Mouse (Mus musculus) gastrocnemius, postnatal 36 days (tissue): ENCODE results near the gene Mrpl33. TPM values are rescaled to one million over a fixed set of nuclear protein-coding genes. Genes with fewer than 3 reads are reported as not detected.
"Not testable (repeated sequence)": the region's sequence is repeated elsewhere in the genome, so short reads cannot be mapped to it uniquely, and the experiment has no call there.

Experiments used
- DNase-seq, 2 experiments: peaks; one replicate each; pipeline ENCODE4 v3.0.0; 2022
- intact Hi-C: fragments of 180-260 bp; cut with DNase I; formaldehyde crosslinking; loops from one replicate; pipeline ENCODE4 v1.15.1; 2025
- long read RNA-seq, 2 experiments: library from polyadenylated mRNA; stranded (forward); transcript quantifications; one replicate each; pipeline ENCODE4 v2.0.0; 2021
- total RNA-seq, 2 experiments: library from RNA; stranded (reverse); gene quantifications; 2 replicates each; pipeline ENCODE4 v1.2.3; 2021

The Mrpl33 gene
- total RNA-seq, result 100 to 1,000 TPM; 233 to 261 TPM
- long read RNA-seq, experiment 1, partial matches to known transcripts, result 5 of 770 reads
- long read RNA-seq, experiment 1, other reads (novel, unspliced or antisense), result 760 of 770 reads
- long read RNA-seq, experiment 2, partial matches to known transcripts, result 12 of 837 reads
- long read RNA-seq, experiment 2, other reads (novel, unspliced or antisense), result 821 of 837 reads

- intact Hi-C loops, result no loop called here
- peak; percentile 26 to 32 for DNase-seq
Measured at GRCm38 (mm10) chr5:31596481-31597429, at the start of gene Mrpl33. Gene Mrpl33 (plus strand): TSS chr5:31596935.

GRCm38 (mm10) chr5:31559401-31559800, 37.3 kb upstream of the Mrpl33 start:
- DNase-seq, result no peak

GRCm38 (mm10) chr5:31560352-31560751, 36.4 kb upstream of the Mrpl33 start:
- intact Hi-C loops, result loop anchor here (5.0 kb wide), 2 partner anchors 137 to 577 kb away; partner anchors contain the start of genes Babam2, Fosl2 and Rbks
- DNase-seq, result no peak

More at GRCm38 (mm10) chr5:31559401-31559800, 37.3 kb upstream of the Mrpl33 start:
- intact Hi-C loops, result no loop called here

GRCm38 (mm10) chr5:31562036-31562666, 34.6 kb upstream of the Mrpl33 start:
- intact Hi-C loops, result loop anchor here (5.0 kb wide), 2 partner anchors 135 to 575 kb away; partner anchors contain the start of genes Babam2, Fosl2 and Rbks
- no peak for DNase-seq

- intact Hi-C loops, result loop anchor here (1.0 to 5.0 kb wide), 3 partner anchors 134 to 634 kb away; partner anchors contain the start of genes Babam2, Fosl2 and Rbks
- peak; percentile 53 to 54 for DNase-seq
Measured at GRCm38 (mm10) chr5:31563496-31563895, 33.2 kb upstream of the Mrpl33 start.

- no peak for DNase-seq
- intact Hi-C loops, result loop anchor here (1.0 to 5.0 kb wide), 3 partner anchors 133 to 633 kb away; partner anchors contain the start of genes Babam2, Fosl2 and Rbks
Measured at GRCm38 (mm10) chr5:31563905-31564304, 32.8 kb upstream of the Mrpl33 start.

GRCm38 (mm10) chr5:31564976-31565375, 31.8 kb upstream of the Mrpl33 start:
- intact Hi-C loops, result loop anchor here (5.0 kb wide), 3 partner anchors 52 to 572 kb away; partner anchors contain the start of genes Babam2, Fosl2 and Rbks
- DNase-seq, result peak; percentile 21 to 25

GRCm38 (mm10) chr5:31566026-31566425, 30.7 kb upstream of the Mrpl33 start:
- DNase-seq, result no peak
- intact Hi-C loops, result loop anchor here (5.0 kb wide), 1 partner anchor 51 kb away; no protein-coding TSS in a partner anchor

GRCm38 (mm10) chr5:31566457-31566856, 30.3 kb upstream of the Mrpl33 start:
- DNase-seq, result no peak
- intact Hi-C loops, result loop anchor here (5.0 kb wide), 1 partner anchor 51 kb away; no protein-coding TSS in a partner anchor

GRCm38 (mm10) chr5:31567951-31568657, 28.6 kb upstream of the Mrpl33 start:
- intact Hi-C loops, result loop anchor here (5.0 kb wide), 1 partner anchor 49 kb away; no protein-coding TSS in a partner anchor
- no peak for DNase-seq

- intact Hi-C loops, result no loop called here
- DNase-seq, result peak; percentile 29 to 40
Measured at GRCm38 (mm10) chr5:31571023-31571608, 25.6 kb upstream of the Mrpl33 start.

- DNase-seq, result no peak
- intact Hi-C loops, result no loop called here
Measured at GRCm38 (mm10) chr5:31573722-31574121, 23.0 kb upstream of the Mrpl33 start.

GRCm38 (mm10) chr5:31576539-31576975, 20.2 kb upstream of the Mrpl33 start:
- intact Hi-C loops, result loop anchor here (5.0 kb wide), 1 partner anchor 36 kb away; no protein-coding TSS in a partner anchor
- DNase-seq, result no peak

GRCm38 (mm10) chr5:31581263-31581662, 15.5 kb upstream of the Mrpl33 start:
- intact Hi-C loops, result no loop called here
- no peak for DNase-seq

GRCm38 (mm10) chr5:31581932-31582331, 14.8 kb upstream of the Mrpl33 start:
- no peak for DNase-seq
- intact Hi-C loops, result no loop called here

- no peak for DNase-seq
- intact Hi-C loops, result no loop called here
Measured at GRCm38 (mm10) chr5:31583261-31583660, 13.5 kb upstream of the Mrpl33 start.

GRCm38 (mm10) chr5:31585526-31585925, 11.2 kb upstream of the Mrpl33 start:
- no peak for DNase-seq
- intact Hi-C loops, result no loop called here

GRCm38 (mm10) chr5:31588016-31588415, 8.7 kb upstream of the Mrpl33 start:
- DNase-seq, result no peak
- intact Hi-C loops, result no loop called here

GRCm38 (mm10) chr5:31588672-31589071, 8.1 kb upstream of the Mrpl33 start:
- DNase-seq, intact Hi-C loops: not testable (repeated sequence)
